Mouse (Mus musculus) olfactory bulb, adult 2 months (tissue): ENCODE measurements around the gene Clint1.

Source experiments
- CTCF ChIP-seq: fragments of 200-500 bp; IDR thresholded peaks from 2 replicates; pipeline ENCODE4 v1.5.1; 2012; ENCODE audit warnings: low read depth, mild to moderate bottlenecking, low read length, moderate library complexity; ENCODE audit not compliant: insufficient read depth
- POLR2A ChIP-seq: fragments of 200-500 bp; IDR thresholded peaks from 2 replicates; pipeline ENCODE4 v1.6.1; 2012; ENCODE audit warnings: mild to moderate bottlenecking, low read depth, low read length, moderate library complexity; ENCODE audit not compliant: insufficient read depth

GRCm38 (mm10) chr11:45807820-45808219, 44.0 kb upstream of the Clint1 start:
- no peak for TF ChIP-seq CTCF
- TF ChIP-seq POLR2A: no peak
